Mouse (Mus musculus) stomach, postnatal 0 days (tissue): ENCODE measurements around the gene Oas1f.

Experiments
- CTCF ChIP-seq: IDR thresholded peaks from 2 replicates; pipeline ENCODE4 v1.5.1; 2016; ENCODE audit warnings: antibody characterized with exemption, low read depth, mild to moderate bottlenecking, moderate library complexity
- EP300 ChIP-seq: optimal IDR thresholded peaks from 2 replicates; pipeline ENCODE3; 2016; ENCODE audit warnings: antibody characterized with exemption

- TF ChIP-seq EP300 = no peak
- TF ChIP-seq CTCF = no peak
These were observed 13.6 kb upstream of the Oas1f start for GRCm38 (mm10) chr5:120833335-120834280.
